Mouse (Mus musculus): ENCODE data around the gene Ext2. TPM values are rescaled to one million over a fixed set of nuclear protein-coding genes. Genes with fewer than 3 reads are reported as not detected.
A peak's percentile ranks its signal among the peaks of the same experiment; 100 is the strongest.

Ext2 gene
- polyA plus RNA-seq, 1 experiment from 2014 or later = 112 TPM

DNA sequence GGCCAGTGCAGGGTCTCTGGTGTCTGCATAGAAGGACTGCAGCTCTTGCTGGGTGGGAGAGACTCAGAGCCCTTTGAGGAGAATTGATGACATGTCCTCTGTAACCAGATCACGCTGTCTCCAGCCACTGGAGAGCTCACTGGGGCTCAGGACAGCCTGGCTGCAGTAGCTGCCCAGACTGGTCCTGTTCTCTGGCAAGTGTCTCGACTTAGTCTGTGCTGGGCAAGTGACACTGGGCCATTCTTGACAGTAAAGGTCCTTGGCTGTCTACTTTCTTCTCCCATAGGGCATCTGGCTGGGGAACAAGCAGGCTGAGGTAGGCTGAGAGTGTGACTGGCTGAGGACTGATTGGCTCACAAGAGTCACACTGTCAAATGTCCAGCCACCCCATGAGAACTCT is 123.0 kb downstream of the Ext2 start:
- WGBS = 67% methylated on average over 2 of the region's 2 CpGs
- Histone ChIP-seq H3K4me2 (replicated peaks) (no peak overlapping the region), H3K27ac (no peak overlapping the region), H3K9me3 (no peaks in the 10 kb centered on the region), H3K9ac (no peak overlapping the region), H3K4me1 (peaks cover 30% of the 10 kb centered on the region), H3K27me3 (no peaks in the 10 kb centered on the region), H3K36me3 (peaks cover 20% of the 10 kb centered on the region), H3K4me3 (no peak overlapping the region)
- ATAC-seq (ENCODE audit: insufficient number of reproducible peaks, insufficient read depth, low FRiP score, low TSS enrichment) = no peak

DNA sequence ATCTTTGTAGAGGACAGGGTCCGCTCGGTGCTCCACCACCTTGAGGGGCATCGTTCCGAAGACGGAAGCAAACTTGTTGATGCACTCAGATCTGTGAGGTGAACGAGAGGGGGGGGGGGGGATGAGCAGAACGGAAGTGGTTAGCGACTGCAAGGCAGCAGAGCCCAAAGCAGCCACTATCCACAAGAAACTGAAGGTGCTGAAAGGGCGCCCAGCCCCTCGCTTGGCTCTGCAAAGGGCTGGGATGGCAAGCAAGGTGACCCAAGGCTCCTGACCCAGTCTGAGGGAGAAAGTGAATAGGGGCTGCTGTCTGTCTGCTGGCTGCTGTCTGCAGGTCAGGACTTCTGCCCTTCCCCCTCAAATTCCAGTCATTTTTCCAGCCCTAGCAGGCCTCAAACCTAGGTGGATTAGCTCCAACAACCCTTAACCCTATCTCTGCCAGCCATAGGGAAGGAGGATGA is 126.2 kb downstream of the Ext2 start:
- no peak overlapping the region for H3K4me3 ChIP-seq
- peak overlapping the region; percentile 20 for H3K4me2 ChIP-seq (replicated peaks)
- H3K4me1 ChIP-seq = peaks cover 43% of the 10 kb centered on the region
- ATAC-seq (ENCODE audit: insufficient number of reproducible peaks, insufficient read depth, low FRiP score, low TSS enrichment) = no peak
- 16% methylated on average over 10 of the region's 10 CpGs for WGBS
- no peaks in the 10 kb centered on the region for H3K27me3 ChIP-seq
- H3K27ac ChIP-seq = peak overlapping the region; percentile 65
- peaks cover 5% of the 10 kb centered on the region; the same call in 1 of the 2 replicates for H3K36me3 ChIP-seq
- no peaks in the 10 kb centered on the region for H3K9me3 ChIP-seq
- 0 out of 2 replicates have a peak overlapping the region, but pooled peaks have one; percentile 25 for H3K9ac ChIP-seq

DNA sequence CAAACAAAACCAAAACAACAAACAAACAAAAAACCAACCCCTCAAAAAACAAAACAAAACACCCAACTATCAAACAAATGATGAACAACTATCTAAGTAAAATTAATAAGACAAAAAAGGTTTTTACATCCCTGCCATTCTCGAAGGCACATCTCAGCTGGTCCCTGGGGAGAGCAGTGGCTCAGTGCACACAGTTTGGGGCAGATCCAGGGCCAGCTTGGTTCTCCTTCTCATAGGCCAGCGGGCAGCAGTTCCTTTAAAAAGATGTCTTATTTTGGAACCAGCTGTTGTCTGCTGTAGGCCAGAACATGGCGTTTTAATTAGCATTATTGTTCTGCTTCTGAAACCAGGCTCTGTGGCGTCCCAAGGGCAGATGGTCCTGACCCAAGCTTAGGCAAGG is 129.3 kb downstream of the Ext2 start:
- peaks cover 67% of the 10 kb centered on the region for H3K4me1 ChIP-seq
- 40% methylated on average over 4 of the region's 4 CpGs for WGBS

GRCm38 (mm10) chr2:93690064-93690930 is 132.1 kb downstream of the Ext2 start:
- no peak overlapping the region for H3K4me2 ChIP-seq (replicated peaks)
- no peaks in the 10 kb centered on the region for H3K9me3 ChIP-seq
- WGBS = 43% methylated on average over 9 of the region's 9 CpGs
- H3K36me3 ChIP-seq = no peaks in the 10 kb centered on the region
- ATAC-seq (ENCODE audit: insufficient number of reproducible peaks, insufficient read depth, low FRiP score, low TSS enrichment) = peak; percentile 62
- no peaks in the 10 kb centered on the region for H3K27me3 ChIP-seq
- peaks cover 49% of the 10 kb centered on the region for H3K4me1 ChIP-seq
- H3K9ac ChIP-seq = no peak overlapping the region
- peak overlapping the region; percentile 84 for H3K27ac ChIP-seq
- no peak overlapping the region for H3K4me3 ChIP-seq

More for the DNA sequence above, 129.3 kb downstream of the Ext2 start:
- peak overlapping the region; percentile 67; the same call in 1 of the 2 replicates for H3K27ac ChIP-seq
- H3K4me2 ChIP-seq (replicated peaks) = no peak overlapping the region
- 0 out of 2 replicates have a peak, but pooled peaks cover 3% of the 10 kb centered on the region for H3K36me3 ChIP-seq
- H3K4me3 ChIP-seq = no peak overlapping the region
- no peak for ATAC-seq (ENCODE audit: insufficient number of reproducible peaks, insufficient read depth, low FRiP score, low TSS enrichment)
- no peaks in the 10 kb centered on the region for H3K9me3 ChIP-seq
- H3K9ac ChIP-seq = no peak overlapping the region
- no peaks in the 10 kb centered on the region for H3K27me3 ChIP-seq

GRCm38 (mm10) chr2:93683674-93684073 is 138.7 kb downstream of the Ext2 start:
- peaks cover 8% of the 10 kb centered on the region; the same call in 1 of the 2 replicates for H3K36me3 ChIP-seq
- H3K4me1 ChIP-seq = peaks cover 20% of the 10 kb centered on the region
- no peaks in the 10 kb centered on the region for H3K9me3 ChIP-seq
- H3K27ac ChIP-seq = no peak overlapping the region
- no peak for ATAC-seq (ENCODE audit: insufficient number of reproducible peaks, insufficient read depth, low FRiP score, low TSS enrichment)
- no peaks in the 10 kb centered on the region for H3K27me3 ChIP-seq
- H3K4me3 ChIP-seq = no peak overlapping the region
- no peak overlapping the region for H3K9ac ChIP-seq
- WGBS = 63% methylated on average over 8 of the region's 8 CpGs
- no peak overlapping the region for H3K4me2 ChIP-seq (replicated peaks)

GRCm38 (mm10) chr2:93682601-93683202 is 139.7 kb downstream of the Ext2 start:
- Histone ChIP-seq H3K4me3 (no peak overlapping the region), H3K27me3 (no peaks in the 10 kb centered on the region), H3K36me3 (peaks cover 17% of the 10 kb centered on the region), H3K4me1 (peaks cover 19% of the 10 kb centered on the region), H3K4me2 (replicated peaks) (no peak overlapping the region), H3K9ac (no peak overlapping the region), H3K27ac (0 out of 2 replicates have a peak overlapping the region, but pooled peaks have one; percentile 24), H3K9me3 (no peaks in the 10 kb centered on the region)
- WGBS = 84% methylated on average over 7 of the region's 7 CpGs
- ATAC-seq (ENCODE audit: insufficient number of reproducible peaks, insufficient read depth, low FRiP score, low TSS enrichment) = no peak

DNA sequence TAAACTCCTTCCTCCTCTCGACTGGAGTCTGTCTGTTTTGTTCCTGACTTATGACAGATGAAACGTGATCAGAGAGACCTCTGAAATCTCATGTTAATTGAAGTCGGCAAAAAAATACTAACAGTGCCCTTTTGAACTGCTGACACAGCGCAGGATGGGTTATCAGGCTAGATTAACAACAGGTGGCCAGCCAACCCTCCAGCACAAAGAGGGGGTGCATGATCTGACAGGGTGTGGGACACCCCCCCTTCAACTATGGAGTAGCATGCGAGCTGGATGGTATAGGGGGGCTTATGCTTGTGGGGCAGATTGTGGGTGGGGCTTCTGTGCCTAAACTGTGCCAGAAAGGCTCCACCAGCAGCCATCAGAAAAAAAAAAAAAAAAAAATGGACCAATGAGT is 141.0 kb downstream of the Ext2 start:
- Histone ChIP-seq H3K27ac (no peak overlapping the region), H3K4me2 (replicated peaks) (no peak overlapping the region), H3K4me3 (no peak overlapping the region), H3K4me1 (peaks cover 19% of the 10 kb centered on the region), H3K9me3 (no peaks in the 10 kb centered on the region), H3K27me3 (no peaks in the 10 kb centered on the region), H3K9ac (no peak overlapping the region), H3K36me3 (peaks cover 28% of the 10 kb centered on the region)
- WGBS = 11% methylated on average over 5 of the region's 5 CpGs
- ATAC-seq (ENCODE audit: insufficient number of reproducible peaks, insufficient read depth, low FRiP score, low TSS enrichment) = no peak; the same call in 1 of the 2 replicates

- Histone ChIP-seq H3K36me3 (peaks cover 41% of the 10 kb centered on the region), H3K9ac (no peak overlapping the region), H3K4me1 (peaks cover 35% of the 10 kb centered on the region), H3K27ac (no peak overlapping the region), H3K4me2 (replicated peaks) (no peak overlapping the region), H3K4me3 (no peak overlapping the region), H3K27me3 (no peaks in the 10 kb centered on the region), H3K9me3 (no peaks in the 10 kb centered on the region)
- no peak for ATAC-seq (ENCODE audit: insufficient number of reproducible peaks, insufficient read depth, low FRiP score, low TSS enrichment)
- 91% methylated on average over 14 of the region's 14 CpGs for WGBS
Measured at GRCm38 (mm10) chr2:93677231-93677630, 145.1 kb downstream of the Ext2 start.

DNA sequence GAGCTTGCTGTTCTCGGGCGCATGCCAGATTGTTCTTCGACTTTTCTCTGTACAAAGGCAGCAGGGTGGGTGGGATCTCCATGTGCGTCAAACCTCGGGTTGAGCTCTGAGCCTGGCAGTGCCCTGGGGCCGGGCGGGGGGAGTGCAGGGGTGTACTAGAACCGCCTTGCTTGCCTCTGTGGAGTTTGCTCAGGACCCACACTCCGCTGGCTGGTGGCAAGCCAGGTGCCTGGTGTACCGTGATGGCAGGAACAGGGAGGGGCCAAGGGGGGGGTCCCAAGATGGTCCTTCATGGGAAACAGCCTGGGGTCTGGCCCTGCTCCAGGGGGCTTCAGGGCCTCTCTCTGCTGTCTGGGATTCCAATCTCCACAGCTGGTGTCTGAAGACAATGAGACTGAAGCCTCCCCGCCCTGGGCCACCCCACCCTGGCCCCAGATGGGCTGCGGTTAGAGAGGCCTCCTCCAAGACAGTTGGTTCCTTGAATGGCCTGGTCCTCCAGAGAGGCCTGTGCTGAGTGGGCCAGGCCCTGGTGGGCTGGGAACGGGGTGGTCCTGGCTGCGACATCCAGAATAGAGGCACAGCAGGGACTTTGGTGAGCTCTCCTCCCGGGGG is 150.7 kb downstream of the Ext2 start:
- ATAC-seq (ENCODE audit: insufficient number of reproducible peaks, insufficient read depth, low FRiP score, low TSS enrichment) = peak; percentile 11; the same call in 1 of the 2 replicates
- 60% methylated on average over 15 of the region's 15 CpGs for WGBS
- peaks cover 40% of the 10 kb centered on the region for H3K36me3 ChIP-seq

GRCm38 (mm10) chr2:93666146-93666858 is 156.1 kb downstream of the Ext2 start:
- WGBS = 41% methylated on average over 3 of the region's 3 CpGs
- no peak for ATAC-seq (ENCODE audit: insufficient number of reproducible peaks, insufficient read depth, low FRiP score, low TSS enrichment)
- no peak overlapping the region for H3K4me2 ChIP-seq (replicated peaks)
- H3K9ac ChIP-seq = no peak overlapping the region
- peak overlapping the region; percentile 67; the same call in 1 of the 2 replicates for H3K27ac ChIP-seq
- H3K36me3 ChIP-seq = peaks cover 22% of the 10 kb centered on the region
- H3K27me3 ChIP-seq = no peaks in the 10 kb centered on the region
- peaks cover 32% of the 10 kb centered on the region for H3K4me1 ChIP-seq
- no peak overlapping the region for H3K4me3 ChIP-seq
- H3K9me3 ChIP-seq = no peaks in the 10 kb centered on the region

More for the DNA sequence above, 150.7 kb downstream of the Ext2 start:
- H3K4me1 ChIP-seq = peaks cover 25% of the 10 kb centered on the region
- no peaks in the 10 kb centered on the region for H3K27me3 ChIP-seq
- H3K27ac ChIP-seq = peak overlapping the region; percentile 63; the same call in 1 of the 2 replicates
- H3K4me2 ChIP-seq (replicated peaks) = no peak overlapping the region
- no peak overlapping the region for H3K9ac ChIP-seq
- no peak overlapping the region for H3K4me3 ChIP-seq
- H3K9me3 ChIP-seq = no peaks in the 10 kb centered on the region

DNA sequence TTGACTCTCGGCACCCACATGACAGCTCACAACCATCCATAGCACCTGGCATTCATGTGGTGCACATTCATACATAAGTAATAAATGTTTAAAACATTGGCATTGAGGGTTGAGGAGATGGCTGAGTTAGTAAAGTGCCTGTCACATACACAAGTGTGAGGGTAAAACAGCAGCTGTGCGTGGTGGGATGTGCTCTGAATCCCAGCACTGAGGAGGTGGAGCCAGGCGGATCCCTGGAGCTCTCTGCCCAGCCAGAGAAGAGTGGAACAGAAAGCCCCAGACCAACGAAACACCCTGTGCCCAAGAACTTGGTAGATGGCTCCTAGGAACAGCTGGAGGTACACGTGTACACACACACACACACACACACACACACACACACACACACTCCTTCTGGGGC is 156.9 kb downstream of the Ext2 start:
- peaks cover 32% of the 10 kb centered on the region for H3K4me1 ChIP-seq
- no peak for ATAC-seq (ENCODE audit: insufficient number of reproducible peaks, insufficient read depth, low FRiP score, low TSS enrichment)

More for the DNA sequence above, 156.9 kb downstream of the Ext2 start:
- Histone ChIP-seq H3K4me2 (replicated peaks) (no peak overlapping the region), H3K9ac (no peak overlapping the region), H3K27ac (no peak overlapping the region; the same call in 1 of the 2 replicates), H3K9me3 (no peaks in the 10 kb centered on the region), H3K27me3 (no peaks in the 10 kb centered on the region), H3K36me3 (peaks cover 22% of the 10 kb centered on the region), H3K4me3 (no peak overlapping the region)
- WGBS = 73% methylated on average over 5 of the region's 5 CpGs

Data from embryonic facial prominence, embryonic 12.5 days (tissue).